Mouse (Mus musculus): ENCODE measurements at regions not wholly inside any gene's neighbourhood (a gene's known extent, or its start where the extent isn't known, plus 50 kb on each side); places are given as distances from the start of the nearest gene placed in this dataset.

DNA sequence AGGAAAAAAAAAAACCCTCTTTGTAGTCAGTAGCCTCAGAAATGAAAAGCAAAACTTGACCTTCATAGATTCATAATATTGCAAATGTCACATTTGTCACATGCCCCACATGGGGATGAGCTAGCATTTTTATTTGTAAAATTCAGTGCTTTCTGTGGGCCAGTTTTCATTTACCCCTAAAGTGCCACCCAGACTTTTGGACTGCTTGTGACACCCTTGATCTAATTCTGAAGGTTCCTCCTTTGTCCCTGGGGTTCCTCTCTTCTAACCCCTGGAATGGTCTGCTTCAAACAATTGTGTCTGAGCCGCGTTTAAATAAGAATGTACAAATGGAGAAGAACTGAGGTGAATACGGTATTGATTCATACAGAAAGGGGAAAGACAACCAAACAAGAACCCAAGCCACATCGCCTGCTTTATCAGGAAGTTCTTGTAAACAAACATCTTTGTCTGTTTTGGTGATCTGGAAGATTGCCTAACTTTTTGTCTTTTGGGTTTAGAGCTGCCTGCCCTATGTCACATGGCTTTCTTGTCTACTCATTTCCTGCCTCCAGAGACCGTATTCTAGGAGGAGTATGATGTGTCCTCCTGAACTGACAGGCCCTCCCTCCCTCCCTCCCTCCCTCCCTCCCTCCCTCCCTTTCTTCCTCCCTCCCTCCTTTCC, 203.1 kb upstream of the Gm9833 start:
- ATAC-seq (replicated peaks; ENCODE audit: insufficient number of reproducible peaks, low FRiP score, low TSS enrichment, low read depth) (no peak), DNase-seq (ENCODE audit: low spot score) (no peak)
- Histone ChIP-seq H3K4me3 (ENCODE audit: low read depth, low read length) (no peak overlapping the region), H3K9me3 (replicated peaks; ENCODE audit: control insufficient read depth, low read length) (no peaks in the 10 kb centered on the region), H3K4me2 (ENCODE audit: low read depth, low read length) (no peak overlapping the region), H3K36me3 (replicated peaks; ENCODE audit: control insufficient read depth, insufficient read depth, low read depth, low read length) (no peaks in the 10 kb centered on the region), H3K27me3 (ENCODE audit: control insufficient read depth, insufficient read depth, low read length) (no peaks in the 10 kb centered on the region), H3K27ac (replicated peaks; ENCODE audit: low read depth, low read length) (no peak overlapping the region), H3K9ac (replicated peaks; ENCODE audit: low read length) (no peak overlapping the region), H3K4me1 (ENCODE audit: control insufficient read depth, insufficient read depth, low read length) (no peaks in the 10 kb centered on the region)
- 68% methylated on average over 5 of the region's 5 CpGs for WGBS

DNA sequence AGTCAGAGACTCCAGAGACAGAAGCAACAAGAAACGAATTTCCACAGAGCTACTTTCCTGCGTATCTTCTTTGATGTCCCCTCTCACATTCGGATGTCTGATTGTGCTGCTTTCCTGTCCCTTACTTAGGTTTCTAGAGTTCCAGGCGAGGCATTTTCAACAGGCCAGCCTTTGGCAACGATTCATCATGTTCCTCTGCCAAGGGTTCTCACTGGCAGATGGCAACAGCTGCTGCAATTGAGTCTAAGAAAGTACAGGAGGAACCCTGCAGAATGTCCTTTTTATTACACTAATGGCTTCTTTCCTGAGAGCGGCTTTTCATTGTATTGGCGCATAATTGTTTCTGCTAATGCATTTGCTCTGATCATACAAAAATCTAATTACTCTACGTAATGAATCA, 202.3 kb upstream of the Gm9833 start:
- DNase-seq (ENCODE audit: low spot score) (peak; percentile 10), ATAC-seq (replicated peaks; ENCODE audit: insufficient number of reproducible peaks, low FRiP score, low TSS enrichment, low read depth) (no peak)
- Histone ChIP-seq H3K27me3 (ENCODE audit: control insufficient read depth, insufficient read depth, low read length) (no peaks in the 10 kb centered on the region), H3K4me3 (ENCODE audit: low read depth, low read length) (no peak overlapping the region), H3K27ac (replicated peaks; ENCODE audit: low read depth, low read length) (no peak overlapping the region), H3K4me2 (ENCODE audit: low read depth, low read length) (no peak overlapping the region), H3K9ac (replicated peaks; ENCODE audit: low read length) (no peak overlapping the region), H3K4me1 (ENCODE audit: control insufficient read depth, insufficient read depth, low read length) (no peaks in the 10 kb centered on the region), H3K36me3 (replicated peaks; ENCODE audit: control insufficient read depth, insufficient read depth, low read depth, low read length) (no peaks in the 10 kb centered on the region), H3K9me3 (replicated peaks; ENCODE audit: control insufficient read depth, low read length) (no peaks in the 10 kb centered on the region)
- WGBS = 72% methylated on average over 8 of the region's 8 CpGs

DNA sequence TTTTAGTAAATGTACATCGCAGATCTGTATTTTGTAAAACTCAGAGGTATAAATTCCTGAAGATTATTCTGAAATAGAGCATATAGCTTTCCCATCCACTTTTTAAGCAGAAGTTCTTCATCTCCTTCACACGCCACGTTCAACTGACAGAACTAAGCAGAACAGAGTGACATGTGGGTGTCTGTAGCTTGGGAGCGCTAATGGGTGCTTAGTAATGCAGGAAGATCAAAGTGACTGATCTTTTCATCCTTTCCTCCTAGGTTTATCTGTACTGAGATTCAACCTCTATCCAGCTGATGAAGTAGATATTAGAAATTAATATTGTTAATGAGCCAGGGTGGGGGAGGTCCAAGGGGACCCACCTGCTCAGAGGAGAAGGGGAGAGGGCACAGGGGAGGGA, 201.8 kb upstream of the Gm9833 start:
- 89% methylated on average over 4 of the region's 4 CpGs for WGBS

DNA sequence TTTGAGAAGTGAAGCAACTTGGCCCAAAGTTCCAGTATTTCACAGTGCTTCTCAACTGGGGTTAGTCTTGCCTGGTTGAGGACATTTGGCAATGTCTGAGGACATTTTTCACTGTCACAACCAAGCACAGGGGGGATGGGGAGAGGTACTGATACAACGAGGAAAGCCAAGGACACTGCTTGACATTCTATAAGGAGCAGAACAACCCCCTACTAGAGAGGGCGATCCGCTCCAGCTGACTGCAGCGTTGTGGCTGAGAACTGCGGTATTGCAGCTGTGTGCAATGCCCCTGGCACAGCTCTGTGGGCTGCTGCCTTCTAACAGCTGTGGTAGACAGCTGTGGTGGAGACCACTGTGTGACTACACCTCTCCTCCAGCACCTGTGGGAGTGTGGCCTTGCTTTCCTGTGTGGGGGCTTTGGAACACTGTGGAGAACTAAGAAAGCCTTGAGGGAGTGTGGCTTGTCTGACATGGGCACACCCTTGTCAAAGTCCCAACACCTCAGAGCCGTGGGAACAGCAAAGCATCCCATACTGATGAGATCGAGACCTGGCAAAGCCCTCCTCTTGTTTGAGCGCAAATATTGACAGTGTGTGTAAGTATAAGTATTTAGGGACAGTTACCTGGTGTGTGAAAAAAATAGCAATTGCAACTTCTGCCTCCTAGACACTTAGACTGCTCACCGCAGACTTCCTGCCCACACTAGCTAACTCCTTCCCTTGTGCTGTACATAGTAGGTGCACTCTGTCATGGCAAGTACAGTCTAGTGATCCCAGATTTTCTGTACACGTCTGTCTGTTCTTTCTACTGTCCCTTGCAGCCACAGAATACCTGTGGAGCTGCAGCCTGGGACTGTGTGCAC, 200.9 kb upstream of the Gm9833 start:
- Histone ChIP-seq H3K36me3 (replicated peaks; ENCODE audit: control insufficient read depth, insufficient read depth, low read depth, low read length) (no peaks in the 10 kb centered on the region), H3K9me3 (replicated peaks; ENCODE audit: control insufficient read depth, low read length) (no peaks in the 10 kb centered on the region), H3K4me3 (ENCODE audit: low read depth, low read length) (no peak overlapping the region), H3K9ac (replicated peaks; ENCODE audit: low read length) (no peak overlapping the region), H3K27ac (replicated peaks; ENCODE audit: low read depth, low read length) (no peak overlapping the region), H3K4me2 (ENCODE audit: low read depth, low read length) (no peak overlapping the region), H3K4me1 (ENCODE audit: control insufficient read depth, insufficient read depth, low read length) (no peaks in the 10 kb centered on the region), H3K27me3 (ENCODE audit: control insufficient read depth, insufficient read depth, low read length) (no peaks in the 10 kb centered on the region)
- ATAC-seq (replicated peaks; ENCODE audit: insufficient number of reproducible peaks, low FRiP score, low TSS enrichment, low read depth) (no peak), DNase-seq (ENCODE audit: low spot score) (no peak)
- WGBS = 85% methylated on average over 10 of the region's 10 CpGs

More for the DNA sequence above, 201.8 kb upstream of the Gm9833 start:
- Histone ChIP-seq H3K4me1 (ENCODE audit: control insufficient read depth, insufficient read depth, low read length) (no peaks in the 10 kb centered on the region), H3K27ac (replicated peaks; ENCODE audit: low read depth, low read length) (no peak overlapping the region), H3K4me2 (ENCODE audit: low read depth, low read length) (no peak overlapping the region), H3K36me3 (replicated peaks; ENCODE audit: control insufficient read depth, insufficient read depth, low read depth, low read length) (no peaks in the 10 kb centered on the region), H3K9me3 (replicated peaks; ENCODE audit: control insufficient read depth, low read length) (no peaks in the 10 kb centered on the region), H3K9ac (replicated peaks; ENCODE audit: low read length) (no peak overlapping the region), H3K27me3 (ENCODE audit: control insufficient read depth, insufficient read depth, low read length) (no peaks in the 10 kb centered on the region), H3K4me3 (ENCODE audit: low read depth, low read length) (no peak overlapping the region)
- ATAC-seq (replicated peaks; ENCODE audit: insufficient number of reproducible peaks, low FRiP score, low TSS enrichment, low read depth) (no peak), DNase-seq (ENCODE audit: low spot score) (no peak)

GRCm38 (mm10) chr3:9887627-9887994, 200.3 kb upstream of the Gm9833 start:
- Histone ChIP-seq H3K9me3 (replicated peaks; ENCODE audit: control insufficient read depth, low read length) (no peaks in the 10 kb centered on the region), H3K27me3 (ENCODE audit: control insufficient read depth, insufficient read depth, low read length) (no peaks in the 10 kb centered on the region), H3K4me3 (ENCODE audit: low read depth, low read length) (no peak overlapping the region), H3K4me1 (ENCODE audit: control insufficient read depth, insufficient read depth, low read length) (no peaks in the 10 kb centered on the region), H3K36me3 (replicated peaks; ENCODE audit: control insufficient read depth, insufficient read depth, low read depth, low read length) (no peaks in the 10 kb centered on the region), H3K9ac (replicated peaks; ENCODE audit: low read length) (no peak overlapping the region), H3K4me2 (ENCODE audit: low read depth, low read length) (no peak overlapping the region), H3K27ac (replicated peaks; ENCODE audit: low read depth, low read length) (no peak overlapping the region)
- ATAC-seq (replicated peaks; ENCODE audit: insufficient number of reproducible peaks, low FRiP score, low TSS enrichment, low read depth) (no peak), DNase-seq (ENCODE audit: low spot score) (no peak)
- 82% methylated on average over 2 of the region's 2 CpGs for WGBS

- 88% methylated on average over 5 of the region's 5 CpGs for WGBS
- H3K4me1 ChIP-seq (ENCODE audit: control insufficient read depth, insufficient read depth, low read length) = no peaks in the 10 kb centered on the region
Measured at GRCm38 (mm10) chr3:9888051-9888450, 199.9 kb upstream of the Gm9833 start.

DNA sequence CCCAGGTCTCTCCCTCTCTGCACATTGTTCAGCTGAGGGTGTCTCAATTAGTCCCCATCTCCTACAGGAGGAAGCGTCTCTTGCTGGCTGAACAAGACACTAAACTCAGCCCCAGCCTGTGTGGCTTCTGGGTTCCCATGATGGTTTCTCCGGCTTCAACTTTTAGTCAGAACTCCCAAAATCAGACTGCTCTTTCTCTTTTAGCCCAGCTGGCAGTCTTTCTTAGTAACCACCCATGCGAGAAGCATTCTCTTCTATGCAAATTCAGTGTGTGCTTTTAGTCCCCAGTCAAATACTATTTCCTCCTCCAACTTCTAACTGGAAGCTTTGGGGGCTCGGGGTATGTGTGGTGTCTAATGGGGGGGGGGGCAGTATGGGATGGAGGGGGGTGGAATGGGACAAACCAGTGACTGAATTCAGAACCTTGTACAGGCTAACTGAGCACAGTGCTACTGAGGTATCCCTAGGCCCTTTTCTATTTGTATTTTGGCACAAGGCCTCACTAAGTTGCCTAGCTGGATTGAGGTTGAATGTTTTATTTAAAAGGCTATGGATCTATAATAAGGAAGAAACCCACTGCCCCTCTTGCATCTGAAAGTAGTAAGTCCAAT, 194.9 kb upstream of the Gm9833 start:
- no peak for ATAC-seq (replicated peaks; ENCODE audit: insufficient number of reproducible peaks, low FRiP score, low TSS enrichment, low read depth)
- DNase-seq (ENCODE audit: low spot score) = no peak
- Histone ChIP-seq H3K4me3 (ENCODE audit: low read depth, low read length) (no peak overlapping the region), H3K27ac (replicated peaks; ENCODE audit: low read depth, low read length) (no peak overlapping the region), H3K27me3 (ENCODE audit: control insufficient read depth, insufficient read depth, low read length) (no peaks in the 10 kb centered on the region), H3K9me3 (replicated peaks; ENCODE audit: control insufficient read depth, low read length) (no peaks in the 10 kb centered on the region), H3K4me2 (ENCODE audit: low read depth, low read length) (no peak overlapping the region), H3K4me1 (ENCODE audit: control insufficient read depth, insufficient read depth, low read length) (no peaks in the 10 kb centered on the region), H3K9ac (replicated peaks; ENCODE audit: low read length) (no peak overlapping the region), H3K36me3 (replicated peaks; ENCODE audit: control insufficient read depth, insufficient read depth, low read depth, low read length) (no peaks in the 10 kb centered on the region)
- 79% methylated on average over 4 of the region's 4 CpGs for WGBS

More at GRCm38 (mm10) chr3:9888051-9888450, 199.9 kb upstream of the Gm9833 start:
- Histone ChIP-seq H3K9ac (replicated peaks; ENCODE audit: low read length) (no peak overlapping the region), H3K4me2 (ENCODE audit: low read depth, low read length) (no peak overlapping the region), H3K36me3 (replicated peaks; ENCODE audit: control insufficient read depth, insufficient read depth, low read depth, low read length) (no peaks in the 10 kb centered on the region), H3K27ac (replicated peaks; ENCODE audit: low read depth, low read length) (no peak overlapping the region), H3K4me3 (ENCODE audit: low read depth, low read length) (no peak overlapping the region), H3K9me3 (replicated peaks; ENCODE audit: control insufficient read depth, low read length) (no peaks in the 10 kb centered on the region), H3K27me3 (ENCODE audit: control insufficient read depth, insufficient read depth, low read length) (no peaks in the 10 kb centered on the region)
- no peak for ATAC-seq (replicated peaks; ENCODE audit: insufficient number of reproducible peaks, low FRiP score, low TSS enrichment, low read depth)
- DNase-seq (ENCODE audit: low spot score) = no peak
